Mouse (Mus musculus) CH12.LX (cell line): ENCODE data around the gene Ankrd11.

Experiments
- CHD1 ChIP-seq: IDR thresholded peaks from 2 replicates; pipeline ENCODE4 v1.6.1; 2012; ENCODE audit warnings: low read depth, low read length, improper control_type of control experiment, inconsistent platforms
- CTCF ChIP-seq, 2 experiments: IDR thresholded peaks in 1 of 2; conservative IDR thresholded peaks in 1 of 2; 2 replicates each; pipeline ENCODE4 v1.5.1; 2011 to 2012; ENCODE audit warnings: low read depth in 2 of 2, low read length in 2 of 2, improper control_type of control experiment in 1 of 2, inconsistent platforms in 1 of 2, mild to moderate bottlenecking in 1 of 2, moderate library complexity in 1 of 2
- MAX ChIP-seq: IDR thresholded peaks from 2 replicates; pipeline ENCODE4 v1.6.1; 2011; ENCODE audit warnings: low read length, improper control_type of control experiment
- POLR2A ChIP-seq: IDR thresholded peaks from 2 replicates; pipeline ENCODE4 v1.6.1; 2011; ENCODE audit warnings: low read depth, mild to moderate bottlenecking, improper control_type of control experiment, low read length

DNA sequence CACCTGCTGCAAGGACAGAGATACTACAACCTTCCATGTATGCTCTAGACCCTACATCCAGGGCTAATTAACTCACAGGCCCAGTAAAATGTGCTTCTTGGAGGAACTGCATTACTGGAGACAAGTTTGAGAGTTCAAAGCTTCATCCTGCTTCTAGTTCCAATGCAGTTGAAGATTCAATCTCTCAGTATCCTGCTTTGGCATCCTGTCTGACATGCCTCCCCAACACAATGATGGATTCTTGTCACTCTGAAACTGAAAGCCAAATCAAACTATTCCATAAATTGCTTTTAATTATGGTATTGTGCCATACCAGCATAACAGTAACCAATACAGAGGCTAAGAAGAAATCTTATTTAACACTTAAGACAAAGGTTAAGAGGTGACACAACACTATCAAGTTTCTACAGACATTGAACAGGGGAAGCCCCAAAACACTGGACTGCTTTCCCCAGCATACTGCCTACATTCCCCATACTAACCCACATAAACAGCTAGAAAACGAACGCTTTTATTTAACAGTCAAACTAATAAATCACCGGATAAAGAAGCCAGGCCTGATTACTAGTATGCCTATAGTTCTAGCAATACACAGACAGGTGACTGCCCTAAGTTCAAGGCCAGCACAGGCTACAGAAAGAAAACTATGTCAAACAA, 72.0 kb downstream of the Ankrd11 start:
- TF ChIP-seq CTCF (conservative IDR thresholded peaks at IDR 0.05 in 1 of 2, IDR thresholded peaks at IDR 0.05 in 1 of 2; ENCODE audit: low read depth in 2 of 2, low read length in 2 of 2) (no peak), CHD1 (no peak), POLR2A (no peak), MAX (no peak)
